Mouse (Mus musculus) neural tube, embryonic 13.5 days (tissue): ENCODE measurements at regions not wholly inside any gene's neighbourhood (a gene's known extent, or its start where the extent isn't known, plus 50 kb on each side); places are given as distances from the start of the nearest gene placed in this dataset.
A peak's percentile ranks its signal among the peaks of the same experiment; 100 is the strongest.

Experiments
- ATAC-seq: fragments of 200-750 bp; cut with Nextera tagmentation; 2 replicates; pipeline ENCODE4 v1.8.0; 2017; ENCODE audit warnings: low read depth, mild to moderate bottlenecking, moderate TSS enrichment, moderate library complexity
- H3K27ac ChIP-seq: fragments of 300-500 bp; sonication (generic); replicated peaks from 2 replicates; pipeline ENCODE4 v1.5.1; 2015; ENCODE audit warnings: moderate library complexity, mild to moderate bottlenecking, inconsistent platforms
- H3K27me3 ChIP-seq: fragments of 300-500 bp; sonication (generic); 2 replicates; pipeline ENCODE4 v1.6.1; 2015; ENCODE audit warnings: mild to moderate bottlenecking, inconsistent platforms
- H3K36me3 ChIP-seq: fragments of 300-500 bp; sonication (generic); 2 replicates; pipeline ENCODE4 v1.6.1; 2015; ENCODE audit warnings: mild to moderate bottlenecking, inconsistent platforms
- H3K4me1 ChIP-seq: fragments of 300-500 bp; sonication (generic); replicated peaks from 2 replicates; pipeline ENCODE4 v1.6.1; 2015; ENCODE audit warnings: inconsistent platforms
- H3K4me2 ChIP-seq: fragments of 300-500 bp; sonication (generic); 2 replicates; pipeline ENCODE4 v1.6.1; 2015; ENCODE audit warnings: inconsistent platforms, mild to moderate bottlenecking, moderate library complexity
- H3K4me3 ChIP-seq: fragments of 300-500 bp; sonication (generic); 2 replicates; pipeline ENCODE4 v1.5.1; 2015; ENCODE audit warnings: mild to moderate bottlenecking, inconsistent platforms
- H3K9ac ChIP-seq: fragments of 300-500 bp; sonication (generic); 2 replicates; pipeline ENCODE4 v1.6.1; 2015; ENCODE audit warnings: moderate library complexity, mild to moderate bottlenecking, inconsistent platforms
- H3K9me3 ChIP-seq: fragments of 300-500 bp; sonication (generic); 2 replicates; pipeline ENCODE4 v1.6.1; 2016; ENCODE audit warnings: inconsistent platforms
- WGBS: fragments of 180-500 bp; shearing (Covaris S2); methylation state at CpG from one replicate; pipeline ENCODE4 v1.1.7; 2015; 5-methylcytosine and 5-hydroxymethylcytosine counted together

GRCm38 (mm10) chr17:64229225-64229976 is 102.3 kb downstream of the Pja2 start:
- Histone ChIP-seq H3K4me1 (0 out of 2 replicates have a peak, but pooled peaks cover 4% of the 10 kb centered on the region), H3K4me3 (no peak overlapping the region), H3K27ac (peak overlapping the region; percentile 49; the same call in 1 of the 2 replicates), H3K9me3 (no peaks in the 10 kb centered on the region), H3K4me2 (no peak overlapping the region), H3K9ac (no peak overlapping the region), H3K36me3 (no peaks in the 10 kb centered on the region), H3K27me3 (no peaks in the 10 kb centered on the region)
- WGBS, result 43% methylated on average over 5 of the region's 5 CpGs
- ATAC-seq, result peak; percentile 67

- Histone ChIP-seq H3K4me2 (no peak overlapping the region), H3K4me1 (peaks cover 6% of the 10 kb centered on the region), H3K4me3 (no peak overlapping the region), H3K9me3 (no peaks in the 10 kb centered on the region), H3K36me3 (no peaks in the 10 kb centered on the region), H3K27me3 (no peaks in the 10 kb centered on the region), H3K9ac (no peak overlapping the region), H3K27ac (no peak overlapping the region)
- 38% methylated on average over 7 of the region's 7 CpGs for WGBS
- no peak for ATAC-seq
Measured at GRCm38 (mm10) chr17:64214599-64214998, 117.1 kb downstream of the Pja2 start.

GRCm38 (mm10) chr17:64213251-64213650 is 118.5 kb downstream of the Pja2 start:
- WGBS, result 88% methylated on average over 4 of the region's 4 CpGs
- Histone ChIP-seq H3K36me3 (no peaks in the 10 kb centered on the region), H3K4me1 (peaks cover 6% of the 10 kb centered on the region), H3K4me2 (no peak overlapping the region), H3K27me3 (no peaks in the 10 kb centered on the region), H3K4me3 (no peak overlapping the region), H3K9me3 (no peaks in the 10 kb centered on the region), H3K27ac (no peak overlapping the region), H3K9ac (no peak overlapping the region)
- ATAC-seq, result no peak

- Histone ChIP-seq H3K36me3 (no peaks in the 10 kb centered on the region), H3K4me2 (no peak overlapping the region), H3K9me3 (no peaks in the 10 kb centered on the region), H3K4me1 (peaks cover 6% of the 10 kb centered on the region), H3K4me3 (no peak overlapping the region), H3K9ac (no peak overlapping the region), H3K27me3 (no peaks in the 10 kb centered on the region), H3K27ac (no peak overlapping the region)
- 92% methylated on average over 8 of the region's 8 CpGs for WGBS
- no peak for ATAC-seq
Measured at GRCm38 (mm10) chr17:64211281-64211680, 120.4 kb downstream of the Pja2 start.

GRCm38 (mm10) chr17:64210366-64210765 is 121.3 kb downstream of the Pja2 start:
- Histone ChIP-seq H3K9ac (no peak overlapping the region), H3K36me3 (no peaks in the 10 kb centered on the region), H3K27me3 (no peaks in the 10 kb centered on the region), H3K4me3 (no peak overlapping the region), H3K4me2 (no peak overlapping the region), H3K9me3 (no peaks in the 10 kb centered on the region), H3K27ac (no peak overlapping the region), H3K4me1 (peaks cover 6% of the 10 kb centered on the region)
- 76% methylated on average over 5 of the region's 5 CpGs for WGBS
- no peak for ATAC-seq

GRCm38 (mm10) chr17:64209640-64210039 is 122.1 kb downstream of the Pja2 start:
- H3K27ac ChIP-seq, result no peak overlapping the region
- ATAC-seq, result no peak

GRCm38 (mm10) chr17:64208152-64208855 is 123.4 kb downstream of the Pja2 start:
- Histone ChIP-seq H3K9ac (no peak overlapping the region), H3K4me1 (no peaks in the 10 kb centered on the region), H3K4me2 (no peak overlapping the region), H3K27ac (no peak overlapping the region), H3K27me3 (no peaks in the 10 kb centered on the region), H3K36me3 (no peaks in the 10 kb centered on the region), H3K9me3 (no peaks in the 10 kb centered on the region), H3K4me3 (no peak overlapping the region)
- 89% methylated on average over 13 of the region's 13 CpGs for WGBS
- no peak for ATAC-seq

More at GRCm38 (mm10) chr17:64209640-64210039, 122.1 kb downstream of the Pja2 start:
- Histone ChIP-seq H3K4me2 (no peak overlapping the region), H3K4me3 (no peak overlapping the region), H3K9me3 (no peaks in the 10 kb centered on the region), H3K27me3 (no peaks in the 10 kb centered on the region), H3K4me1 (peaks cover 4% of the 10 kb centered on the region), H3K9ac (no peak overlapping the region), H3K36me3 (no peaks in the 10 kb centered on the region)
- 89% methylated on average over 10 of the region's 10 CpGs for WGBS

- no peaks in the 10 kb centered on the region for H3K27me3 ChIP-seq
- WGBS, result 87% methylated on average over 14 of the region's 14 CpGs
- no peak for ATAC-seq
- no peak overlapping the region for H3K4me2 ChIP-seq
- no peaks in the 10 kb centered on the region for H3K4me1 ChIP-seq
- no peak overlapping the region for H3K27ac ChIP-seq
- H3K9me3 ChIP-seq, result no peaks in the 10 kb centered on the region
- H3K36me3 ChIP-seq, result no peaks in the 10 kb centered on the region
- H3K4me3 ChIP-seq, result no peak overlapping the region
- H3K9ac ChIP-seq, result no peak overlapping the region
Measured at GRCm38 (mm10) chr17:64206196-64206718, 125.5 kb downstream of the Pja2 start.

- H3K9me3 ChIP-seq, result no peaks in the 10 kb centered on the region
- H3K9ac ChIP-seq, result no peak overlapping the region
- H3K36me3 ChIP-seq, result no peaks in the 10 kb centered on the region
- no peak overlapping the region for H3K27ac ChIP-seq
- H3K4me2 ChIP-seq, result no peak overlapping the region
- ATAC-seq, result no peak
- H3K4me3 ChIP-seq, result no peak overlapping the region
- H3K27me3 ChIP-seq, result no peaks in the 10 kb centered on the region
- WGBS, result 81% methylated on average over 7 of the region's 7 CpGs
- H3K4me1 ChIP-seq, result peaks cover 10% of the 10 kb centered on the region
Measured at GRCm38 (mm10) chr17:64203611-64204010, 128.1 kb downstream of the Pja2 start.

- no peak overlapping the region for H3K9ac ChIP-seq
- peaks cover 10% of the 10 kb centered on the region for H3K4me1 ChIP-seq
- no peak overlapping the region for H3K4me2 ChIP-seq
- H3K4me3 ChIP-seq, result no peak overlapping the region
- 86% methylated on average over 6 of the region's 6 CpGs for whole genome bisulfite sequencing
- H3K27me3 ChIP-seq, result no peaks in the 10 kb centered on the region
- no peaks in the 10 kb centered on the region for H3K36me3 ChIP-seq
- no peak for ATAC-seq
- H3K27ac ChIP-seq, result no peak overlapping the region
- H3K9me3 ChIP-seq, result no peaks in the 10 kb centered on the region
Measured at GRCm38 (mm10) chr17:64202248-64202647, 129.5 kb downstream of the Pja2 start.

- H3K27me3 ChIP-seq, result no peaks in the 10 kb centered on the region
- H3K9me3 ChIP-seq, result no peaks in the 10 kb centered on the region
- H3K36me3 ChIP-seq, result no peaks in the 10 kb centered on the region
- peaks cover 10% of the 10 kb centered on the region for H3K4me1 ChIP-seq
- no peak overlapping the region for H3K4me3 ChIP-seq
- H3K9ac ChIP-seq, result no peak overlapping the region
- no peak for ATAC-seq
- WGBS, result 95% methylated on average over 5 of the region's 5 CpGs
- no peak overlapping the region for H3K4me2 ChIP-seq
- no peak overlapping the region for H3K27ac ChIP-seq
Measured at GRCm38 (mm10) chr17:64201609-64202008, 130.1 kb downstream of the Pja2 start.

- no peaks in the 10 kb centered on the region for H3K27me3 ChIP-seq
- peak overlapping the region; percentile 24; the same call in 1 of the 2 replicates for H3K4me2 ChIP-seq
- peaks cover 10% of the 10 kb centered on the region for H3K4me1 ChIP-seq
- no peaks in the 10 kb centered on the region for H3K9me3 ChIP-seq
- peak; percentile 60 for ATAC-seq
- H3K27ac ChIP-seq, result peak overlapping the region; percentile 19; the same call in 1 of the 2 replicates
- no peaks in the 10 kb centered on the region for H3K36me3 ChIP-seq
- WGBS, result 35% methylated on average over 14 of the region's 14 CpGs
- H3K9ac ChIP-seq, result no peak overlapping the region
- H3K4me3 ChIP-seq, result no peak overlapping the region
Measured at GRCm38 (mm10) chr17:64200092-64200877, 131.4 kb downstream of the Pja2 start.
